Mouse (Mus musculus) liver, embryonic 11.5 days (tissue): ENCODE measurements around the gene Lst1. TPM values are rescaled to one million over a fixed set of nuclear protein-coding genes. Genes with fewer than 3 reads are reported as not detected.
A peak's percentile ranks its signal among the peaks of the same experiment; 100 is the strongest.

Experiments used
- ATAC-seq: fragments of 200-750 bp; cut with Nextera tagmentation; replicated peaks from 2 replicates; pipeline ENCODE4 v1.8.0; 2017; ENCODE audit warnings: moderate number of reproducible peaks, mild to moderate bottlenecking, moderate TSS enrichment, moderate library complexity; ENCODE audit not compliant: low FRiP score
- DNase-seq: peaks from one replicate; pipeline ENCODE4 v3.0.0-alpha.2; 2017; ENCODE audit warnings: low spot score
- H3K27ac ChIP-seq: fragments of 300-500 bp; sonication (generic); 2 replicates; pipeline ENCODE4 v1.5.1; 2014; ENCODE audit warnings: mild to moderate bottlenecking, low read depth, low read length, control low read depth
- H3K27me3 ChIP-seq: fragments of 300-500 bp; sonication (generic); replicated peaks from 2 replicates; pipeline ENCODE4 v1.6.1; 2014; ENCODE audit warnings: low read length, mixed read lengths; ENCODE audit not compliant: control insufficient read depth, insufficient read depth
- H3K36me3 ChIP-seq: fragments of 300-500 bp; sonication (generic); 2 replicates; pipeline ENCODE4 v1.6.1; 2014; ENCODE audit warnings: mild to moderate bottlenecking, low read length, moderate library complexity, mixed read lengths; ENCODE audit not compliant: control insufficient read depth, insufficient read depth
- H3K4me1 ChIP-seq: fragments of 300-500 bp; sonication (generic); replicated peaks from 2 replicates; pipeline ENCODE4 v1.6.1; 2014; ENCODE audit warnings: low read length, mixed read lengths; ENCODE audit not compliant: control insufficient read depth, insufficient read depth
- H3K4me2 ChIP-seq: fragments of 300-500 bp; sonication (generic); 2 replicates; pipeline ENCODE4 v1.6.1; 2014; ENCODE audit warnings: mild to moderate bottlenecking, control low read depth, moderate library complexity
- H3K4me3 ChIP-seq: fragments of 300-500 bp; sonication (generic); 2 replicates; pipeline ENCODE4 v1.5.1; 2014; ENCODE audit warnings: low read depth, low read length, control low read depth
- H3K9ac ChIP-seq: fragments of 300-500 bp; sonication (generic); 2 replicates; pipeline ENCODE4 v1.6.1; 2014; ENCODE audit warnings: low read depth, low read length, control low read depth
- H3K9me3 ChIP-seq: fragments of 300-500 bp; sonication (generic); 2 replicates; pipeline ENCODE4 v1.6.1; 2016; ENCODE audit warnings: low read length, inconsistent platforms, mixed read lengths; ENCODE audit not compliant: control insufficient read depth
- WGBS: fragments of 180-500 bp; shearing (Covaris S2); extraction: QIAGEN DNeasy Blood & Tissue Kit; methylation state at CpG from one replicate; pipeline ENCODE4 v1.1.7; 2014; 5-methylcytosine and 5-hydroxymethylcytosine counted together
- polyA plus RNA-seq: library from polyadenylated mRNA; unstranded; fragments of >200 nt; fragmentation: Nextera tagmentation; extraction: Ambion mirVana; gene quantifications from 2 replicates; pipeline ENCODE4 v1.2.1, GENCODE M21; 2014

The Lst1 gene
- polyA plus RNA-seq, 1 experiment from 2014 or later = 28.1 TPM

DNA sequence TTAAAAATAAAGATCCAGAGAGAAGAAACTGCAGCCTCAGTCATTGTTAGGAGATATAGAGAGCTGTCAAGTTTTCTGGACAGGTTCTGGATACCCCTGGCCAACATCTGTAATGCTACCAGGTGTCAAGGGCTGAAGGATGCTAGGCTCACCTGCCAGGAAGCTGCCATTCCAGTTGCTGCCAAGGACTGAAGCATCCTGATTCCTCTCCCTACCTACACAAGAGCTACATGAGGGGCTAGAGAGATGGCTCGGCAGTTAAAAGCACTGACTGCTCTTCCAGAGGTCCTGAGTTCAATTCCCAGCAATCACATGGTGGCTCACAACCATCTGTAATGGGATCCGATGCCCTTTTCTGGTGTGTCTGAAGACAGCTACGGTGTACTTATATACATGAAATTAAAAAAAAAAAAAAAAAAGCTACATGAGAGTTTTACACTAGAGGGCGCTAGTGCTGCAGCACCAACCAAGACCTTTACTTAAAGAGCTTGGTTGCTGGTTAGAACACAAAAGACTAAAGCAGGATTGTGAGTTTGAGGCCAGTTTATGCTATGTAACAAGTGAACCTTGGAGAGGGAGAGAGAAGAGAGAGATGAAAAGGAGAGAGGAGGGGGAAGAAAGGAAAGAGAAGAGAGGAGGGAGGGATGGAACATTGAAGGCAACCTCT is 19.6 kb downstream of the Lst1 start:
- no peak for DNase-seq
- no peaks in the 10 kb centered on the region for H3K9me3 ChIP-seq
- H3K36me3 ChIP-seq = no peaks in the 10 kb centered on the region
- ATAC-seq = no peak
- 17% methylated on average over 4 of the region's 4 CpGs for WGBS
- no peak overlapping the region for H3K27ac ChIP-seq
- H3K4me2 ChIP-seq = no peak overlapping the region
- 0 out of 2 replicates have a peak, but pooled peaks cover 3% of the 10 kb centered on the region for H3K4me1 ChIP-seq
- no peak overlapping the region for H3K9ac ChIP-seq
- no peak overlapping the region for H3K4me3 ChIP-seq
- no peaks in the 10 kb centered on the region; the same call in 1 of the 2 replicates for H3K27me3 ChIP-seq

DNA sequence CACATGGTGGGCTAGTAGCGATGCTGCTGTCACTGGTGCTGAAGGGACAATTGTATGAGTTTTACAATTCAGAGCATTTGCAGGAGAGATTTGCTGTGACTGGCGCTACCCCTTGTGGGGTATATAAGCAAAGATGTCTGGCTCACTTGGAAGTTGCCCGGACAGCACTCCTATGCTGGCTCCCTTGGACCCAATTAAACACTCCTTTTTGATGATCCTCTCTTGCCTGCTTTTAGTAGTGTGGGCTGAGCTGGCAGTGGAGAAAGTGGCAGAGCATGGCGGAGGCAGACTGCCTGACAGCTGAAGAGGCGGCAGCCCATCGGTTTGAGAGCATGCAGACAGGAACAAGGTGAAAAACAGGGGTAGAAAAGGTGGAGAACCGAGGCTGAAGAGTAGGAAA is 20.4 kb downstream of the Lst1 start:
- Histone ChIP-seq H3K9me3 (no peaks in the 10 kb centered on the region), H3K36me3 (peaks cover 1% of the 10 kb centered on the region; the same call in 1 of the 2 replicates), H3K4me1 (peaks cover 6% of the 10 kb centered on the region), H3K9ac (no peak overlapping the region), H3K4me2 (no peak overlapping the region), H3K4me3 (no peak overlapping the region), H3K27ac (no peak overlapping the region), H3K27me3 (no peaks in the 10 kb centered on the region)
- DNase-seq (no peak), ATAC-seq (no peak)
- 80% methylated on average over 7 of the region's 7 CpGs for WGBS

DNA sequence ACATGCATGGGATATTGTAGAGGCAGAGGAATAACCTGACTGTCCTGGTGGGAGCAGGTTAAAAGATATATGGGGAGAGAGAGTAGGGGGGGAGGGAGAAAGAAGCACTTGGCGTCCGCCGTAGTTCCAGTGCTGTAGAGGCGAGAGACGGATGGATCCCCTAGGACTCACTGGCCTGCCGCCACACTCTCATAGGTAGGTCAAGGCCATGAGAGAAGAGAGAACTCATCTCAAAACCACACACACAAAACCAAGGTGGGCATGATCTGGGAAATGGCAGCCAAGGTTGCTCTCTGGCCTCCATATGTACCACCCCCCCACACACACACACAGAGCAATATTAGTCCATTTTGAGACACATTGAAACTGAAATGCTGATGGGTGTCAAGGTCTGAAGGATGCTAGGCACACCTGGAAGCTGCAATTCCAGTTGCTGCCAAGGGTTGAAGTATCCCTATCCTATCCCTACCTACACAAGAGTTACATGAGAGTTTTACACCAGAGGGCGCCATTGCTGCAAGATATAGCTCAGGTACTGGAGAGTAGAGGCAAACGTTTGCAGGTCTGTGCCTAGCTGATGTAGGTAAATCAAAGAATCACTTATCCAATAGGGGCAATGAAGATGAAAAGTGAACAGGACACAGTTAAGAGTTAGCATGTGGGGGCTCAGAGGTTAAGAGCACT is 21.7 kb downstream of the Lst1 start:
- Histone ChIP-seq H3K4me3 (no peak overlapping the region), H3K4me1 (peaks cover 18% of the 10 kb centered on the region), H3K4me2 (peak overlapping the region; percentile 97; the same call in 1 of the 2 replicates), H3K36me3 (peaks cover 13% of the 10 kb centered on the region; the same call in 1 of the 2 replicates), H3K9me3 (no peaks in the 10 kb centered on the region), H3K9ac (no peak overlapping the region), H3K27ac (no peak overlapping the region), H3K27me3 (no peaks in the 10 kb centered on the region)
- no peak for DNase-seq
- ATAC-seq = no peak
- 70% methylated on average over 8 of the region's 8 CpGs for WGBS

DNA sequence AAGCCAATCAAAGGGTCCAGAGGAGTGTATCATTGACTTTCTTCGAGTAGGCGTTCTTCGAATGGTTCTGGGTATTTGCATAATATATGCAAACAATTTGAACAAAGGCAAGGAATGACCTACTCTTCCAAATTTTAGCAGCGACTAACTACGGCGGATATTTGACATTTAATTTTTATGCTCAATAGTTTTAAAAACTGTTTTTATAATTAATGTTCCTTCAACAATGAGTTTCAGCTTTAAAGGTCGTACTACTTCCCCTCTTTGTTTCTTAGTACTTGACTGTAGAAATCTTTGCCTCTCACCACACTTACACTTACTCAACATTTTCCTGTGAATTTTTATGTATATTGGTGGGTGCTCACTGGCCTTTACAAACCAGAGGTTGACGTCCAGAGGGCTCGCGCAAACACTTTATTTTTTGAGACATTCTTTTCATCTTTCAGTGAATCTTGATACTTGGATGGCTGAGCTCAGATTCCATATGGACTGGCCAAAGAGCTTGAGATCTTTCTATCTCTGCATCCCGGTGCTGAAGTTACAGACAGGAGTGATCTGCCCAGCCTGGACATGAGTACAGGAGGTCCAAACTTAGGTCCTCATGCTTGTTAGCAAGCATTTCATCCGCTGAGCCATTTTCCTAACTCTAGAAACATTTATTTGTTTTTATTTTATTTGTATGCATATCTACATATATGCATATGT is 22.6 kb downstream of the Lst1 start:
- H3K27me3 ChIP-seq = no peaks in the 10 kb centered on the region
- H3K9me3 ChIP-seq = no peaks in the 10 kb centered on the region
- 30% methylated on average over 12 of the region's 12 CpGs for WGBS
- no peak for DNase-seq
- peak overlapping the region; percentile 81 for H3K27ac ChIP-seq
- H3K4me1 ChIP-seq = peaks cover 18% of the 10 kb centered on the region
- peak overlapping the region; percentile 99 for H3K4me3 ChIP-seq
- ATAC-seq = peak; percentile 81; the same call in 1 of the 2 replicates
- peak overlapping the region; percentile 97 for H3K4me2 ChIP-seq
- H3K36me3 ChIP-seq = peaks cover 21% of the 10 kb centered on the region
- H3K9ac ChIP-seq = no peak overlapping the region

DNA sequence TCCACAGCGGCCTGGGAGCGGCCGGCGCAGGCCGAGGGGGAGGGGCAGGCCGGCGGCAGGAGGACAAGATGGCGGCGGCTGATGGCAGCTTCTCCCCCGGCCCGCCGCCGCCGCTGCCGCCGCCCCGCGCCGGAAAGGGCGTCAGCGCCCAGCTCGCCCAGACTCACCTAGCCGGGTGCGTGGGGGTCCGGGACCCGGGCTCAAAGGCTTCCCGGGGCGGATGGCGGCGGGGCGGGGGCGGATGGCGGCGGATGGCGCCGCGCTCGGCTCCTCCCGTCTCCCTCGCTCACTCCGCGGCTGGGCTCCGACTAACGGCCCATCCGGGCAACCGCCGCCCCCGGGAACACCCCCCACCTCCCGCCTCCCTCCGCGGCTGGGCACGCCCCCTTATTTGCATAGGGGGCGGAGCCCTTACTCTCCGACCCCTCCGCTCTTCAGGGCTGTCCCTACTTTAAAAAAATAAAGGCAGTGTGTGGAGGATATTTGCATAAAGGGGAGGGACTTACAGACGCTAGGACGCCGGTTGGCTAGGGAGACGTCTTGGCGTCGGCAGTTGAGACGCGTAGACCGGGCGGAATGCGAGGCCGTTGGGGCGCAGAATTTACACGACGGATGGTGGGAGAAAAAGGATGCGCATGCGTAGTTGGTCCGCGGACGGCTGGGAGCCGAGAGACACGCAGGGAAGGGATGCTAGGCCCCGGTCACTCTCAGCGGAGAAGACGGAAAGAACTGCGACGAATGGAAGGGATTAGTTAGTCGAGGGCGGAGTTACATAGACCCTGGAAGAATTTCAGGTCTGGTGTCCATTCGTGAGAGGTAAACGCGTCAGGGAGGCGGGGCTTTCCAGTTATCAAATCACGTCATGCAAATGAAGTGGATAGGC is 23.4 kb downstream of the Lst1 start, which contains the start of gene Prrc2a:
TSS of gene Prrc2a (minus strand) at position 330 of the 883 bp plus-strand sequence.
- peak within 1 kb of the TSS; percentile 81 for H3K27ac ChIP-seq
- WGBS = under 1% methylated on average over 69 of the region's 89 CpGs
- no peaks in the 10 kb centered on the region for H3K27me3 ChIP-seq
- H3K9ac ChIP-seq = peak within 1 kb of the TSS; percentile 99
- peak; percentile 97 for ATAC-seq
- H3K4me3 ChIP-seq = peak within 1 kb of the TSS; percentile 99
- H3K9me3 ChIP-seq = no peaks in the 10 kb centered on the region
- H3K36me3 ChIP-seq = peaks cover 29% of the 10 kb centered on the region
- peak; percentile 94 for DNase-seq
- H3K4me1 ChIP-seq = peaks cover 18% of the 10 kb centered on the region
- peak within 1 kb of the TSS; percentile 97 for H3K4me2 ChIP-seq

DNA sequence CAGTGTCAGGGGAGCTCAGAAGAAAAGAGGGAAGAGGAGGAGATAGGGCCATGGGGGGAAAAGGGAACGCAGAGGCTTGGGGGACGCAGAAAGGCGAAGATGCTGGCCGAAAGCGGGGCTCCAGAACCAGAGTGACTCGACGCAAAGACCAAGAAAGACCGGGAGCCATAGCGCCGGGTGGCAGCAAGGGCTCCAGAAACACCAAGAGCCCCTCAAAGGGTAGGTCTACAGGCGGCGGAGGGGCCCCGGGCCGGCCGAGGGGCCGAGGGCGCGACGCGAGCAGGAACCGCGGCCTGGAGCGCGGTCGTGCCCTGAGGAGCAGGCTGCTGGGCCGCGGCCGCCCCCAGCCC is 24.0 kb downstream of the Lst1 start:
- 0% methylated on average over 24 of the region's 28 CpGs for WGBS
- DNase-seq = no peak

DNA sequence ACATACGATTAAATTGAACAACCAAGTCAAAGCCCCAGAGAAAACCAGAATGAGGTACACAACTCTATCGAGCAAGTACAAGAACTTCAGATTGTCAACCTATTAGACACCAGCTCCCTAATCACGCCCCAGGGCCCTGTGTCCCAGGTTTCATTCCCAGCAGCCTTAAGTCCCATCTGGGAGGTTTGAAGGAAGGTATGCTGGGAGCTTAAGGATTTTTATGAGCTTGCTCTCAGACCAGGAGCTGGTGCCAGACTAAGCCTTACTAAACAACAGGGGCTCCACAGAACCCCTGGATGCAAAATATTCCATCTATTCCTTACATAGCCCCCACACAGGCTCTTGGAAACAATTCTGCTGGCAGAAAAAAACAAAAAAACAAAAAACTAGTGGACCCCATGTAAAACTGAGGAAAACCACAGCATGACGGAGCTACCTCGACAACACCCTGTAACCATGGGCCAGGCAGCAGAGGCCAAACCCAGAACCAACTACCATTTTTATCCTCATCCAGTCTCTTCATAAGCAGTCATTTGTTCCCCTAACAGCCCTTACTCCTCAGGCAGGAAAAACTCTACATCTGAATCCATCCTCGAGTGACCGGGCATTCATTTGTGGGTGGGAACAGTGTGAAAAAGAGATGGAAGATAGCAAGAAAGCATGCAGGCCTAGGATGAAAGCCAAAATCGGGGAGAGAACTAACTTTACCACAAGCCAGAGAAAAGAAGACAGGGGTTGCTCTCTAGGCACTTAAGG is 24.7 kb downstream of the Lst1 start:
- H3K9ac ChIP-seq = peak overlapping the region; percentile 99
- no peak for ATAC-seq
- peak overlapping the region; percentile 97 for H3K4me2 ChIP-seq
- H3K4me1 ChIP-seq = peaks cover 18% of the 10 kb centered on the region
- no peaks in the 10 kb centered on the region for H3K9me3 ChIP-seq
- H3K27ac ChIP-seq = peak overlapping the region; percentile 81
- H3K36me3 ChIP-seq = peaks cover 42% of the 10 kb centered on the region
- DNase-seq = no peak
- no peaks in the 10 kb centered on the region for H3K27me3 ChIP-seq
- peak overlapping the region; percentile 99 for H3K4me3 ChIP-seq
- WGBS = 16% methylated on average over 8 of the region's 8 CpGs

More for the DNA sequence above, 24.0 kb downstream of the Lst1 start:
- no peak for ATAC-seq
- no peaks in the 10 kb centered on the region for H3K9me3 ChIP-seq
- peak overlapping the region; percentile 97 for H3K4me2 ChIP-seq
- H3K4me3 ChIP-seq = peak overlapping the region; percentile 99
- H3K4me1 ChIP-seq = peaks cover 18% of the 10 kb centered on the region
- peak overlapping the region; percentile 81 for H3K27ac ChIP-seq
- H3K27me3 ChIP-seq = no peaks in the 10 kb centered on the region
- H3K36me3 ChIP-seq = peaks cover 35% of the 10 kb centered on the region
- peak overlapping the region; percentile 99 for H3K9ac ChIP-seq
